Mouse (Mus musculus): ENCODE measurements around the gene Sptlc2.
A peak's percentile ranks its signal among the peaks of the same experiment; 100 is the strongest.

Gene Sptlc2

GRCm38 (mm10) chr12:87397126-87397525 lies 9.0 kb upstream of the Sptlc2 start:
- DNase-seq (ENCODE audit: low read depth, low spot score), result no peak

GRCm38 (mm10) chr12:87394316-87394715 lies 6.2 kb upstream of the Sptlc2 start:
- DNase-seq (ENCODE audit: low read depth, low spot score), result no peak

DNA sequence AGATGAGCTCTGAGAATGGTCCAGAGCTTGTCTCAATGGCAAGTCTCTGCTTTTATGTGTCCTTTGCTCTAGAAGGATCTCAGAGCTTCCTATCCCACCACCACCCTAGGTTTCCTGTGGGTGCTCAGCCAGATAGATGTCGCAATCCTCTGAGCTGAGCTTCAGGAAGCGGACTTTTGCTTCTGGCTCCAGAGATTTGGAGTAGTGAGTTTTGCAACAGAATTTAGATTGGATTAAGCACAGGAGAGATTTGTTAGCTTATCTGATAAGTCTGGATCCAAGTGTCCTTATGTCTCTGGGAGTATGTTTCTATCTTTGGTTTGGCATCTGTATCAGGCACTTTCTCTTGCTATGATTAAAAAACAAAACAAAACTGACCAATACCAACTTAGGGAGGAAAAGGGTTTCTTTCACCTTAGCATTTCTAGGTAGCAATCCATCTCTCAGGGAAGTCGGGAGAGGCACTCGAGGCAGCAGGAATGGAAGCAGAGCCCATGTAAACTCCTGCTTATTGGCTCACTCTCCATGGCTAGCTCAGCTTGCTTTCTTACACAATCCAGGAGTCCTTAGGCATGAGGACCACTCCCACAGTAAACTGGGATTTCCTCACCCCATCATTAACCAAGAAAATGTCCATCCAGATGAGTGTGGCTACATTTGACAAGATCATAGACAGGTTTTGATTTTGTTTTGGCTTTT lies 5.4 kb upstream of the Sptlc2 start:
- no peak for DNase-seq (ENCODE audit: low read depth, low spot score)

DNA sequence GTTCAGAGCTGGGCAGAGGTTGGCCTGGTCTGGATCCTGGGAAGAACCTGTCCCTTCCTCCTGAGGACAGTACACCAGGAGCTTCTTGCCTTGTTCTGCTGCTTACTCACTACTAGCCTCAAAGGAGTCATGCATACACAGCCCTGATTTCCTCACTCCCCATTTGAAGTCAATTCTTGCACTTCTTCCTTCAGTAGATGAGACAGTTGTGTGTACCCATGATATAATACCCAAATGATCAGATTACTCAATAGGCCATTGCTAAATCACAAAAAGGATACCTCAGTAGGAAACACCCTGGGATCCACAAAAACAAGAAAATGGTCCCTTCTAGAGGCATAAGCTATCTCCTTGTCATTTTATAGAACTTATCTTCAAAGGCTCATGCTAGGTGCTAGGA lies 3.2 kb upstream of the Sptlc2 start:
- no peak for DNase-seq (ENCODE audit: low read depth, low spot score)

- no peak for DNase-seq (ENCODE audit: low read depth, low spot score)
Observed at GRCm38 (mm10) chr12:87389231-87389630, 1.1 kb upstream of the Sptlc2 start.

DNA sequence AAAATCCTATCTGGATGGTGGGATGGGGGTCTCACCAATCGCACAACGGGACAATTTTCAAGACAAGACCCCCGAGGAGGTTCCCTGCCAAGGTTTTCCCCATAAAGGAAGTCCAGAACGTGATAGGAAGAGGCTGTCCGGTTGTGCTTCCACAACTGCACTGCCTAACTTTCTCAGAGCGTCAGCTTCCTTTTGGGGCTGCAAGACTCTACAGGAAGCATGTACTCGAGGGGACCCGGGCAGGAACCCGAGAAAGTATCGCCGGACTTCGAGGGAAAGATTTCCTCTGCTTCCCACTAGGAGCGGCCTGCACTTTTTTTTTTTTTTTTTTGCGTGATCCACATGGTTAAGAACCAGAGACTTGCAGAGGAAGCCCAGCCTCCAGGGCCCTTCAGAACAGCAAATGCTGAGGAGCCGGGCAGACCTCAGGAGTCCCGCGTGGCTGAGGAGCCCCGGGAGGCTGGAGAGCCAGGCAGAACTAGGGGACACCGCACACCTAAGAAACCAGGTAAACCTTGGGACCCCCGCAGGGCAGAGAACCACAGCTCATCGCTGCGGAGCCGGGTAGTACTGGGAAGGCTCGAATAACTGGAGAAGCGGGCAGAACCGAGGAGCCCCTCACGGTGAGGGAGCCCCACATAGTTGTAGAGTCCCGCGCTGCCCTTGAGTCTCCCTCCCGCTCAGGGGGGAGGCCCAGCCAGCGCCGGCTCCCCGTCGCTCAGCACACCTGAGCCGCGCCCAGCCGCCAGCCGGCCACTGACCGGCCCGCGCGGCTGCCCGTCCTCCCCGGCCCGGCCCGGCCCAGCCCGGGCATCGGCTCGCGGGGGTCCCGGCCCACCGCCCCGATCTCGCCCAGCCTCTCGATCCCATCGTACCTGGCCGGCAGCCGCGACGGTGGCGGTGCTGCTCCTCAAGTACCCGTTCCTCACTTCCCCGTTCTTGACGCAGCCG lies 709 bp downstream of the Sptlc2 start:
- DNase-seq (ENCODE audit: low read depth, low spot score), result peak; percentile 25

DNA sequence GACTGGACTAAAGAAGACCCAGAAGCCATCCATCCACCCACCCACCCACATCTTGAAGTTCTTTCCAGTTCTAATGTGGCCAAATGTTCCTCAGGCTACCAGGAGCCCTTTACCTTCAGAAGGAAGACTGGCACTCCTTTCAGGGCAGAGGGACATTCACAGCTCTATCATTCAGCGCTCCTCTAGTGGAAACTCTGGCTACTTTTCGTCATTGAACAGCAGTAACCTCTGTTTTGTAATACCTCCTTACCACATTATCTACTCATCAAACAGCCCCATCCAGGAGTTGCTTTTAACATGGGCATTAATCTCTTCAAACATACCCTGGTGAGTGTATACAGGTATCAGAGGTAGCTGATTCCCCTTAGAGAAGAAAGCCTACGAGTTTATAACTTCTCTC lies 3.1 kb downstream of the Sptlc2 start:
- DNase-seq (ENCODE audit: low read depth, low spot score), result no peak

GRCm38 (mm10) chr12:87381380-87381682 lies 6.8 kb downstream of the Sptlc2 start:
- no peak for DNase-seq (ENCODE audit: low read depth, low spot score)

- DNase-seq (ENCODE audit: low read depth, low spot score), result no peak
Observed at GRCm38 (mm10) chr12:87380586-87381379, 7.4 kb downstream of the Sptlc2 start.

- no peak for DNase-seq (ENCODE audit: low read depth, low spot score)
Observed at GRCm38 (mm10) chr12:87379496-87379895, 8.7 kb downstream of the Sptlc2 start.

DNA sequence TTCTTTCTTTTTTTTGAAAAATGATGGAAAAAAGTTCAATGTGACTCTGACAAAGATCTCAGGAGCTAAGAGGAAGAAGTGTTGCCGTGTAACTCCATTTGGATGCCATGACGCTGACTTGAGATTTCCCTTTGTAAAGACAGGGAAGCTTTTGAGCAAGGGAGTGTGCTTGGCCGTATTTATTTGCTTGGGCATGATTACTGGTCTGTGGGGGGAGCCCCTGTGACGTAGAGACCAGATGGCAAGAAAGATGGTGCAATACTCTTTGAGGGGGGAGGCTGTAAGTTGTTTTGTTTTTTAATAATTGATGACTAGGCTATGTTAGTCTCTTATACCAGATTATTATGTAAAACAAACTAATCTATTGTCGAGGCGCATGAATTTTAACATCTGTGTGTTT lies 14.0 kb downstream of the Sptlc2 start:
- no peak for DNase-seq (ENCODE audit: low read depth, low spot score)

- DNase-seq (ENCODE audit: low read depth, low spot score), result no peak
Observed at GRCm38 (mm10) chr12:87369319-87369718, 18.8 kb downstream of the Sptlc2 start.

DNA sequence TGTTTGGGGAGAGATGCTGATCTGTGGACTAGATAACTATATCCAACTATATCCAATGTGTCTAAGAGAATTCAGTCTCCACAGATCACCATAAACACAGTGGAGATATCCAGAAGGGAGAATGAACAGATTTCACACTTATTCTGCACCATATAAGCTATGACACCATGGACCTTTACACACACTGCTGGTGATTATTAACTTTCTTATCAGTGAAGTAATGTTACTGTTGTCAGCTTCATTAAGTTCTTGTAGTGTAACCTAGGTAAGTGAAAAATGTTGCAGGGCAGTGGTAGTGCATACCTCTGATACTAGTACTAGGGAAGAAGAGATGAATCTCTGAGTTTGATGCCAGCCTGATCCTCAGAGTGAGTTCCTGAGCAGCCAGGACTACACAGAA lies 20.1 kb downstream of the Sptlc2 start:
- no peak for DNase-seq (ENCODE audit: low read depth, low spot score)

DNA sequence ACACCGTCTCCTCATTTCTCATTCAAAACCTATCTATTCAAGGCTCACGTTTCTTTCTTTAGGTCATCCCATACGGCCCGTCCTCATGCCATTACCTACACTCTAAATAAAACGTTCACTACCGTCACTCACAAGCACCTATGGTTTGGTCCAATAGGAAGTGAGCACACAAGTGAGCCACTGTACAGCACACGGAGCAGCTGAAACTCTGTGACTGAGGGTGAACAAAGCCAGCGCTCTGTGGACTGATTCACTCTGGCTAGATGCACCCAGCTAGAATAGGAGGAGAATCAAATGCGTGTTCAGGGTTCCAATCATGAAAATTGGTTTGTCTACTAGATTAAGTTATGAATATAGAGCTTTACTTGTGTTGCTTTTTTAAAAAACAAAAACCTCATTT lies 22.5 kb downstream of the Sptlc2 start:
- no peak for DNase-seq (ENCODE audit: low read depth, low spot score)

DNA sequence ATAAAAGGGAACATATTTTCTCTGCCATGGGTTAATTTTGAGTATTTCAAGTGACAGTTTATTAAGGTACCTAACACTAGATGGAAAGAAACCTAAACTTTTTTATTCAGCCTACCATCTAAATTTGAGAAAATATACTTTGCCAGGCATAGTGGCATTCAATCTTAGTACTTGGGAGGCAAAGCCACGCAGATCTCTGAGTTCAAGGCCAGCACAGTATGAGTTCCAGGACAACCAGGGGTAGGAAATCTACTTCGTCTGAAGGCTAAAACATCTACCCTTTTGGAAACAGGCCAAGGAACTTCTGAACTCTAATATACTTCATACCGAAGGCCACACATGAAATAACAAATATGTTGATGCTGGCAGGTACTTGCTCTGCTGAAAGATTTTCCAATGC lies 26.0 kb downstream of the Sptlc2 start:
- no peak for DNase-seq (ENCODE audit: low read depth, low spot score)

- no peak for DNase-seq (ENCODE audit: low read depth, low spot score)
Observed at GRCm38 (mm10) chr12:87348029-87348428, 40.1 kb downstream of the Sptlc2 start.

- no peak for DNase-seq (ENCODE audit: low read depth, low spot score)
Observed at GRCm38 (mm10) chr12:87347511-87347910, 40.6 kb downstream of the Sptlc2 start.

GRCm38 (mm10) chr12:87343084-87343605 lies 45.0 kb downstream of the Sptlc2 start:
- DNase-seq (ENCODE audit: low read depth, low spot score), result no peak

DNA sequence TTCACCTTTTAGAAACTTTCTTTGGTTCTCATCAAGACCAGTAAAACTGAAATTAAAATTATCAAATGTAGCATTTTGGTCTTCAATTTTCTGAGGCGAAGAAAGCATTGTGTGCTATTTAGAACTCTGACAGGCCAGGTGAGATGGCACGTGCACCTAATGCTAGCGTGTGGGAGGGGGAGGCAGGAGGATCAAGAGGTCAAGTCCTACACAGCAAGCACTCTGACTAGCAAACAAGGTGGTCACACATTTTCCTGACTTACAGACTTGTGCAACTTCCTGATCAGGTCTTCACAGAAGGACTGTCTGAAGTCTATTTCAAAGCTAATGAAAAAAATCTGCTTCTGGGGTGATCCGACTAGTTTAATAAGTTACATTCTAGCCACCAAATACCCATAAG lies 50.1 kb downstream of the Sptlc2 start:
- no peak for DNase-seq (ENCODE audit: low read depth, low spot score)

- DNase-seq (ENCODE audit: low read depth, low spot score), result peak; percentile 48
Observed at GRCm38 (mm10) chr12:87334886-87335285, 53.3 kb downstream of the Sptlc2 start.

GRCm38 (mm10) chr12:87333794-87334193 lies 54.4 kb downstream of the Sptlc2 start:
- DNase-seq (ENCODE audit: low read depth, low spot score), result no peak

DNA sequence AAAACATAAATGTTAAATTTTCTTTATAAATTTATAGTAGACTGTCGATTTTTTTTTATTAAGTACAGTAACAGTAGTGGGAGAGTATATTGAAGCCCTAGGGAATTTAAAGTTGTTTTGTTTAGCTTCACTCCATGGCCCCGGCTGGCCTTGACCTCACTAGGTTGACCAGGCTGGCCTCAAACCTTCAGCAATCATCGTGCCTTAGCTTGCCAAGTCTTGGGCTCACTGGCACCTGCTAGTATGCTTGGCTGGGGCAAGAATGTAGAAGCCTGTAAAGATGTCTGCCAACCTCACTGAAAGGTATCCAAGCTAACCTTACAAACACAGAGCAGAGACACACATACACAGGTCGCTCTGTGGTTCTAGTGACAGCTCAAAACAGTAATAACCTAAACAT lies 55.6 kb downstream of the Sptlc2 start:
- no peak for DNase-seq (ENCODE audit: low read depth, low spot score)

All from ES-CJ7 (cell line).